Mouse (Mus musculus): Measurements from ENCODE around the gene Dus2.

DNA sequence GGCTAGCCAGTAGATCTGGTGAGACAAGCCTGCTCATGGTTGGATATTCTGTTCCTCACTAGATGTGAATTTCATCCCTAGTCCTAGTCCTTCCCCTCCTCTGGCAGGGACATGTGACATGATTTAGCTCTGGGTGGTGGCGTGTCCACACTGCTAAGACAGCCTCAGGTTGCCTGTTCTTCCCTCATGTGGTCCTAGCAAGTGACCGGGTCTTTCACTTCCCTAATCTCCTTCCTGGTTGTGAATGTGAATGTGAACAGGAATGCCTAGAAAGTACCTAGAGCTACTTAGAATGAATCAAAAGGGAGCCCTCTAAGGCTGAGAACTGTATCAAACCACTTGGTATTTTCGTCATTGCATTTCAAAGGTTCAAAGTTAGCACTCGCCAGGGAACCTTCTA, 48.5 kb downstream of the Dus2 start:
- TF ChIP-seq CHD2 (IDR thresholded peaks at IDR 0.05; ENCODE audit: low read depth, low read length) = no peak
- no peak for TF ChIP-seq ZNF384 (IDR thresholded peaks at IDR 0.05; ENCODE audit: low read depth, low read length)
